23 mouse cellular contexts compared by ENCODE assay signal in genomic region chrX:162503436-162503835, GRCm38 (mm10).
A peak's percentile ranks its signal among the peaks of the same experiment; 100 is the strongest.
DNase-seq lines count a peak whose midpoint lies in the region; ATAC-seq and TF ChIP-seq lines count a peak whose summit lies in the region.
"Had no signal": no experiment of that assay in that cellular context is flagged by ENCODE, and none has a peak within 500 bp of the region (broad histone marks: within the 10 kb centered on the region; RNA-seq: fewer than 3 reads in every experiment).

No protein-coding gene starts in this region.

- H3K36me3 ChIP-seq in ES-Bruce4 (ENCODE audit: control insufficient read depth, insufficient read depth, low read length, poor library complexity, severe bottlenecking) (no peaks in the 10 kb centered on the region), ES-E14 (ENCODE audit: control insufficient read depth, insufficient read depth, low read length, poor library complexity, severe bottlenecking) (no peaks in the 10 kb centered on the region)
- no peaks in the 10 kb centered on the region for H3K36me3 ChIP-seq in heart, embryonic 12.5 days
- H3K36me3 ChIP-seq: heart, embryonic 10.5 days; limb, embryonic 13.5 days; liver, embryonic 12.5 days; midbrain, embryonic 12.5 days; neural tube, embryonic 15.5 days had no signal

- in situ Hi-C loops in ES-E14 (cut with MboI; ENCODE audit: low sequenced_read_pairs in 2 of 2, unreplicated experiment in 2 of 2): loop anchor here in 1 of 2 experiments (25.0 kb wide), 1 partner anchor 209 kb away; no protein-coding TSS in a partner anchor

- 54% methylated on average over 2 of the region's 2 CpGs for WGBS in heart, embryonic 12.5 days

- H3K4me3 ChIP-seq in ES-Bruce4 (ENCODE audit: low read depth, low read length) (no peak overlapping the region), ES-E14 (ENCODE audit: insufficient read depth in 1 of 2, low read depth in 1 of 2, low read length in 2 of 2, poor library complexity in 1 of 2, severe bottlenecking in 1 of 2) (no peak overlapping the region)
- no peak overlapping the region for H3K4me3 ChIP-seq in heart, embryonic 12.5 days
- H3K4me3 ChIP-seq: heart, embryonic 10.5 days; limb, embryonic 13.5 days; liver, embryonic 12.5 days; midbrain, embryonic 12.5 days; neural tube, embryonic 15.5 days had no signal

- H3K27me3 ChIP-seq in ES-Bruce4 (ENCODE audit: control insufficient read depth, insufficient read depth, low read length, poor library complexity, severe bottlenecking): no peaks in the 10 kb centered on the region
- no peaks in the 10 kb centered on the region for H3K27me3 ChIP-seq in heart, embryonic 12.5 days (replicated peaks)
- H3K27me3 ChIP-seq: liver, embryonic 12.5 days had no signal

- H3K9me3 ChIP-seq in ES-Bruce4 (replicated peaks; ENCODE audit: control insufficient read depth, insufficient read depth, low read length, poor library complexity, severe bottlenecking) (no peaks in the 10 kb centered on the region), ES-E14 (ENCODE audit: control insufficient read depth, insufficient read depth, low read depth, low read length) (no peaks in the 10 kb centered on the region)
- H3K9me3 ChIP-seq in heart, embryonic 12.5 days (replicated peaks): no peaks in the 10 kb centered on the region
- H3K9me3 ChIP-seq: heart, embryonic 10.5 days; limb, embryonic 13.5 days; liver, embryonic 12.5 days; midbrain, embryonic 12.5 days; neural tube, embryonic 15.5 days had no signal

- DNase-seq in frontal cortex, postnatal 36 days (ENCODE audit: low spot score in 2 of 2): peak; percentile 10 to 55
- DNase-seq in frontal cortex, postnatal 14 days (ENCODE audit: low spot score in 2 of 2): no peak
- DNase-seq in ES-E14 (ENCODE audit: low read depth, low spot score): no peak
- peak; percentile 19 to 21 for DNase-seq in left cerebral cortex, postnatal 36 days (ENCODE audit: low spot score in 2 of 2)
- no peak for DNase-seq in spleen, adult 18-20 months
- DNase-seq in adrenal gland, adult 8-10 months: no peak
- DNase-seq: adrenal gland, postnatal 25 days; cerebellum, adult 11 months; cerebellum, adult 9-11 months; gastrocnemius, postnatal 10 days; kidney, postnatal 4 days; lung, adult 18-20 months; lung, postnatal 14 days had no signal

- intact Hi-C loops in left cerebral cortex, postnatal 36 days (cut with DNase I): no loop called here

- TF ChIP-seq CTCF in ES-Bruce4 (IDR thresholded peaks at IDR 0.05; ENCODE audit: low read depth, low read length): no peak

- no peak for ATAC-seq in heart, embryonic 12.5 days (ENCODE audit: insufficient number of reproducible peaks, low FRiP score)
- ATAC-seq: hindbrain, postnatal 0 days; intestine, postnatal 0 days; liver, embryonic 12.5 days had no signal

- no peak for TF ChIP-seq EP300 in ES-Bruce4 (IDR thresholded peaks at IDR 0.05; ENCODE audit: insufficient read depth, low read depth, low read length)

- no peak overlapping the region for H3K9ac ChIP-seq in ES-Bruce4 (ENCODE audit: low read depth, poor library complexity, severe bottlenecking)
- H3K9ac ChIP-seq in ES-E14 (ENCODE audit: insufficient read depth, low read depth, low read length, poor library complexity, severe bottlenecking): no peak overlapping the region
- H3K9ac ChIP-seq in heart, embryonic 12.5 days: no peak overlapping the region
- H3K9ac ChIP-seq: limb, embryonic 13.5 days; liver, embryonic 12.5 days; midbrain, embryonic 12.5 days; neural tube, embryonic 15.5 days had no signal

- H3K27ac ChIP-seq in ES-Bruce4 (ENCODE audit: insufficient read depth, low read length) (peak overlapping the region; percentile 65), ES-E14 (ENCODE audit: insufficient read depth, low read depth, low read length, poor library complexity, severe bottlenecking) (no peak overlapping the region)
- H3K27ac ChIP-seq in heart, embryonic 12.5 days (ENCODE audit: poor library complexity, severe bottlenecking): no peak overlapping the region
- H3K27ac ChIP-seq: heart, embryonic 10.5 days; hindbrain, postnatal 0 days; limb, embryonic 13.5 days; liver, embryonic 12.5 days; midbrain, embryonic 12.5 days; neural tube, embryonic 15.5 days; stomach, postnatal 0 days had no signal

- peaks cover 2% of the 10 kb centered on the region for H3K4me1 ChIP-seq in ES-Bruce4 (ENCODE audit: control insufficient read depth, insufficient read depth, low read length)
- H3K4me1 ChIP-seq in ES-E14 (ENCODE audit: control insufficient read depth in 2 of 2, insufficient read depth in 2 of 2, low read length in 2 of 2, poor library complexity in 1 of 2): peaks cover 6 to 15% of the 10 kb centered on the region in 2 experiments; a peak in 3 of 4 replicates
- H3K4me1 ChIP-seq in heart, embryonic 12.5 days (replicated peaks): no peaks in the 10 kb centered on the region
- H3K4me1 ChIP-seq: heart, embryonic 10.5 days; limb, embryonic 13.5 days; liver, embryonic 12.5 days; midbrain, embryonic 12.5 days; neural tube, embryonic 15.5 days had no signal

- no peak for TF ChIP-seq POLR2A in ES-Bruce4 (IDR thresholded peaks at IDR 0.05; ENCODE audit: insufficient read depth, low read length)

- H3K4me2 ChIP-seq in heart, embryonic 12.5 days: no peak overlapping the region
- H3K4me2 ChIP-seq: limb, embryonic 13.5 days; liver, embryonic 12.5 days; midbrain, embryonic 12.5 days; neural tube, embryonic 15.5 days had no signal

TF ChIP-seq in ES-E14, 5 proteins besides CTCF, POLR2A, EP300 and RAD21:
- TF ChIP-seq ZC3H11A (IDR thresholded peaks at IDR 0.05; ENCODE audit: borderline replicate concordance, low read depth, low read length): no peak
- TF ChIP-seq CHD2 (IDR thresholded peaks at IDR 0.05; ENCODE audit: low read depth, low read length): no peak
- no peak for TF ChIP-seq HCFC1 (IDR thresholded peaks at IDR 0.05; ENCODE audit: borderline replicate concordance, insufficient read depth, low read length)
- 0 out of 2 replicates have a peak, but pooled peaks have one; percentile 11 for TF ChIP-seq ZNF384 (IDR thresholded peaks at IDR 0.05; ENCODE audit: low read depth, low read length)

Comparison
In these comparisons a context has a peak if more than half of its experiments do, and no peak if none do; other contexts are left out.
1. DNase-seq: peak in frontal cortex, postnatal 36 days (2 of 2) and left cerebral cortex, postnatal 36 days (2 of 2); none in frontal cortex, postnatal 14 days (0 of 2), ES-E14 (single experiment), spleen, adult 18-20 months (0 of 2) and adrenal gland, adult 8-10 months (single experiment).